Mouse (Mus musculus) G1E (cell line): ENCODE measurements at regions not wholly inside any gene's neighbourhood (a gene's known extent, or its start where the extent isn't known, plus 50 kb on each side); places are given as distances from the start of the nearest gene placed in this dataset.

Experiments used
- CTCF ChIP-seq: IDR thresholded peaks from 2 replicates; pipeline ENCODE4 v1.5.1; 2012; ENCODE audit warnings: low read depth, low read length, inconsistent platforms, mixed read lengths
- GATA1 ChIP-seq: IDR thresholded peaks from 2 replicates; pipeline ENCODE4 v1.6.1; 2012; ENCODE audit warnings: borderline replicate concordance, low read length, inconsistent platforms, mixed read lengths
- GATA2 ChIP-seq: IDR thresholded peaks from 2 replicates; pipeline ENCODE4 v1.6.1; 2012; ENCODE audit warnings: low read depth, low read length, inconsistent platforms, borderline replicate concordance
- POLR2AphosphoS5 ChIP-seq: IDR thresholded peaks from 2 replicates; pipeline ENCODE4 v1.6.1; 2012; ENCODE audit warnings: low read depth, low read length, inconsistent platforms; ENCODE audit not compliant: insufficient replicate concordance
- TAL1 ChIP-seq: conservative IDR thresholded peaks from 2 replicates; pipeline ENCODE4 v1.6.1; 2012; ENCODE audit warnings: low read depth, low read length, inconsistent platforms, mixed read lengths

GRCm38 (mm10) chr4:55976265-55976664 is 444.0 kb upstream of the Klf4 start:
- TF ChIP-seq GATA2 = no peak
- TF ChIP-seq CTCF = no peak
- no peak for TF ChIP-seq GATA1
- no peak for TF ChIP-seq TAL1
- TF ChIP-seq POLR2AphosphoS5 = no peak
